Mouse (Mus musculus) right cerebral cortex, postnatal 4 days (tissue): ENCODE measurements around the gene AC140267.1.

Experiments used
- DNase-seq: peaks from one replicate; pipeline ENCODE4 v3.0.0-alpha.2; 2022

AC140267.1 gene

GRCm38 (mm10) chr15:80266281-80266680, 30.6 kb downstream of the AC140267.1 start:
- peak; percentile 85 for DNase-seq

- no peak for DNase-seq
These were observed 36.3 kb downstream of the AC140267.1 start for GRCm38 (mm10) chr15:80271858-80272396.

- DNase-seq, result no peak
These were observed 41.5 kb downstream of the AC140267.1 start for GRCm38 (mm10) chr15:80277107-80277506.

- DNase-seq, result peak; percentile 64
These were observed 42.0 kb downstream of the AC140267.1 start for GRCm38 (mm10) chr15:80277625-80278024.

- DNase-seq, result no peak
These were observed 42.6 kb downstream of the AC140267.1 start for GRCm38 (mm10) chr15:80278121-80278759.

GRCm38 (mm10) chr15:80279053-80279452, 43.4 kb downstream of the AC140267.1 start:
- no peak for DNase-seq

GRCm38 (mm10) chr15:80280646-80281045, 45.0 kb downstream of the AC140267.1 start:
- peak; percentile 69 for DNase-seq
